Mouse (Mus musculus) stomach, postnatal 0 days (tissue): ENCODE measurements around the gene Bcor.

Experiments
- CTCF ChIP-seq: IDR thresholded peaks from 2 replicates; pipeline ENCODE4 v1.5.1; 2016; ENCODE audit warnings: antibody characterized with exemption, low read depth, mild to moderate bottlenecking, moderate library complexity
- EP300 ChIP-seq: optimal IDR thresholded peaks from 2 replicates; pipeline ENCODE3; 2016; ENCODE audit warnings: antibody characterized with exemption

- TF ChIP-seq EP300 (no peak), CTCF (no peak)
Measured at GRCm38 (mm10) chrX:12142832-12143231, 17.3 kb downstream of the Bcor start.
